Mouse (Mus musculus) heart, adult 2 months (tissue): Measurements from ENCODE around the gene Tex45. TPM values are rescaled to one million over a fixed set of nuclear protein-coding genes. Genes with fewer than 3 reads are reported as not detected.

Source experiments
- DNase-seq, 2 experiments: peaks; one replicate each; pipeline ENCODE4 v3.0.0; 2021
- H3K27ac ChIP-seq: fragments of 200-600 bp; 2 replicates; pipeline ENCODE4 v1.8.1; 2022
- H3K27me3 ChIP-seq: fragments of 200-500 bp; 2 replicates; pipeline ENCODE4 v1.6.1; 2012; ENCODE audit warnings: mild to moderate bottlenecking, low read length, inconsistent platforms, mixed read lengths; ENCODE audit not compliant: control insufficient read depth, insufficient read depth
- H3K36me3 ChIP-seq: fragments of 200-500 bp; 2 replicates; pipeline ENCODE4 v1.6.1; 2012; ENCODE audit warnings: low read length, inconsistent platforms; ENCODE audit not compliant: control insufficient read depth, insufficient read depth
- H3K4me1 ChIP-seq: fragments of 200-500 bp; 2 replicates; pipeline ENCODE4 v1.6.1; 2011; ENCODE audit warnings: low read length; ENCODE audit not compliant: control insufficient read depth, insufficient read depth
- H3K4me3 ChIP-seq: fragments of 200-600 bp; 2 replicates; pipeline ENCODE4 v1.8.1; 2022
- H3K79me2 ChIP-seq: fragments of 200-500 bp; replicated peaks from 2 replicates; pipeline ENCODE4 v1.6.1; 2012; ENCODE audit warnings: mild to moderate bottlenecking, inconsistent platforms, low read length, moderate library complexity, mixed read lengths; ENCODE audit not compliant: control insufficient read depth, insufficient read depth
- H3K9ac ChIP-seq: fragments of 200-500 bp; 2 replicates; pipeline ENCODE4 v1.6.1; 2012; ENCODE audit warnings: low read depth, mild to moderate bottlenecking, control low read depth, inconsistent platforms, low read length, mixed read lengths
- CTCF ChIP-seq: fragments of 200-600 bp; IDR thresholded peaks from 2 replicates; pipeline ENCODE4 v1.8.1; 2022; ENCODE audit warnings: antibody characterized with exemption, mild to moderate bottlenecking, moderate library complexity
- EP300 ChIP-seq: fragments of 200-500 bp; IDR thresholded peaks from 2 replicates; pipeline ENCODE4 v1.6.1; 2011; ENCODE audit warnings: low read depth, low read length, control low read depth; ENCODE audit not compliant: insufficient read depth
- POLR2A ChIP-seq: fragments of 200-500 bp; IDR thresholded peaks from 2 replicates; pipeline ENCODE4 v1.6.1; 2011; ENCODE audit warnings: mild to moderate bottlenecking, low read depth, low read length, control low read depth; ENCODE audit not compliant: insufficient read depth
- WGBS: fragments of 180-500 bp; shearing (Covaris S2); methylation state at CpG from one replicate; pipeline ENCODE4 v1.1.7; 2018; 5-methylcytosine and 5-hydroxymethylcytosine counted together
- intact Hi-C: fragments of 180-260 bp; cut with DNase I; formaldehyde crosslinking; loops from one replicate; pipeline ENCODE4 v1.15.1; 2025
- polyA plus RNA-seq: library from polyadenylated mRNA; depleted of rRNA; stranded (reverse); fragments of >200 nt; gene quantifications from 2 replicates; pipeline ENCODE4 v1.2.3, GENCODE M21; 2012
- total RNA-seq, 2 experiments: library from RNA; stranded (reverse); gene quantifications; 2 replicates each; pipeline ENCODE4 v1.2.3; 2021

Gene Tex45
- total and polyA plus RNA-seq, 3 experiments, result 0.14 TPM; not detected in 2

- H3K36me3 ChIP-seq, result no peaks in the 10 kb centered on the region
- H3K4me3 ChIP-seq, result peak within 1 kb of the TSS; percentile 70
- WGBS, result under 1% methylated on average over 25 of the region's 25 CpGs
- peak within 1 kb of the TSS; percentile 87 for H3K27ac ChIP-seq
- no peaks in the 10 kb centered on the region; the same call in 1 of the 2 replicates for H3K4me1 ChIP-seq
- DNase-seq, result peak; percentile 91 to 93
- H3K9ac ChIP-seq, result peak within 1 kb of the TSS; percentile 62
- no peaks in the 10 kb centered on the region for H3K79me2 ChIP-seq
- intact Hi-C loops, result loop anchor here (5.0 kb wide), 3 partner anchors 107 to 293 kb away; partner anchors contain the start of genes Pet100 and Xab2
- H3K27me3 ChIP-seq, result no peaks in the 10 kb centered on the region
- TF ChIP-seq CTCF, result no peak
- peak; percentile 89 for TF ChIP-seq POLR2A
- peak; percentile 61; the same call in 1 of the 2 replicates for TF ChIP-seq EP300
Observed at GRCm38 (mm10) chr8:3515260-3515671, 44.6 kb downstream of the Tex45 start, which contains the start of gene Pnpla6. TSS of gene Pnpla6 (plus strand) at chr8:3515384.

- no peaks in the 10 kb centered on the region for H3K79me2 ChIP-seq
- H3K36me3 ChIP-seq, result no peaks in the 10 kb centered on the region
- peak overlapping the region; percentile 87 for H3K27ac ChIP-seq
- peak overlapping the region; percentile 62 for H3K9ac ChIP-seq
- intact Hi-C loops, result loop anchor here (1.0 to 5.0 kb wide), 5 partner anchors 16 to 294 kb away; partner anchors contain the start of genes Mcoln1, Pet100, Xab2 and Zfp358
- H3K4me3 ChIP-seq, result peak overlapping the region; percentile 70
- H3K4me1 ChIP-seq, result no peaks in the 10 kb centered on the region; the same call in 1 of the 2 replicates
- no peaks in the 10 kb centered on the region for H3K27me3 ChIP-seq
- no peak; the same call in 1 of the 2 replicates for TF ChIP-seq POLR2A
- no peak for TF ChIP-seq EP300
- no peak for TF ChIP-seq CTCF
- peak; percentile 56 to 59 for DNase-seq
- WGBS, result under 1% methylated on average over 25 of the region's 25 CpGs
Observed at GRCm38 (mm10) chr8:3515771-3516417, 45.2 kb downstream of the Tex45 start.

- Histone ChIP-seq H3K79me2 (no peaks in the 10 kb centered on the region), H3K4me1 (no peaks in the 10 kb centered on the region; the same call in 1 of the 2 replicates), H3K9ac (peak overlapping the region; percentile 64), H3K36me3 (no peaks in the 10 kb centered on the region), H3K27me3 (no peaks in the 10 kb centered on the region), H3K27ac (peak overlapping the region; percentile 87), H3K4me3 (peak overlapping the region; percentile 70)
- intact Hi-C loops, result loop anchor here (1.0 to 5.0 kb wide), 5 partner anchors 16 to 294 kb away; partner anchors contain the start of genes Mcoln1, Pet100, Xab2 and Zfp358
- 2% methylated on average over 36 of the region's 36 CpGs for WGBS
- DNase-seq, result peak; percentile 92 to 95
- TF ChIP-seq POLR2A (peak; percentile 64), CTCF (no peak), EP300 (0 out of 2 replicates have a peak, but pooled peaks have one; percentile 64)
Observed at GRCm38 (mm10) chr8:3516450-3517116, 45.9 kb downstream of the Tex45 start.

DNA sequence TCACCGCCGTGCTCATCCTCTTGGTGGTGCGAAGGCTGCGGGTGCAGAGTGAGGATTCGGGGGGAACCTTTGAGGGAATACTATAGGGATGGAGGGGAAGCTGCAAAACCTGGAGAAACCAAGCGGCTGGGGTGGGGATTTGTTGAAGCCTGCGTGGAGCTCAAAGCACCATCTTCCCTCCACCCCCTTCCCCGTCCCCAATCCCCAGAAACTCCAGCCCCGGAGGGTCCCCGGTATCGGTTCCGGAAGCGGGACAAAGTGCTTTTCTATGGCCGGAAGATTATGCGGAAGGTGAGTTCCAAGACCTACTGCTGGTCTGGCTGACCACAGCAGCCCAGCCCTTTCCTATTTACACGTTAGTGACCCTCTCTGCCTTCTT is 46.4 kb downstream of the Tex45 start:
- peak overlapping the region; percentile 87 for H3K27ac ChIP-seq
- intact Hi-C loops, result loop anchor here (2.0 to 5.0 kb wide), 4 partner anchors 24 to 295 kb away; partner anchors contain the start of genes Pet100, Xab2 and Zfp358
- no peaks in the 10 kb centered on the region; the same call in 1 of the 2 replicates for H3K4me1 ChIP-seq
- TF ChIP-seq EP300, result no peak
- TF ChIP-seq POLR2A, result no peak
- TF ChIP-seq CTCF, result no peak
- peak overlapping the region; percentile 70 for H3K4me3 ChIP-seq
- peak overlapping the region; percentile 64 for H3K9ac ChIP-seq
- no peaks in the 10 kb centered on the region for H3K27me3 ChIP-seq
- H3K79me2 ChIP-seq, result no peaks in the 10 kb centered on the region
- DNase-seq, result peak in 1 of 2 experiments; percentile 53
- WGBS, result 2% methylated on average over 16 of the region's 16 CpGs
- H3K36me3 ChIP-seq, result no peaks in the 10 kb centered on the region

- Histone ChIP-seq H3K4me3 (no peak overlapping the region), H3K9ac (no peak overlapping the region), H3K27ac (no peak overlapping the region), H3K36me3 (no peaks in the 10 kb centered on the region; the same call in 1 of the 2 replicates), H3K4me1 (no peaks in the 10 kb centered on the region), H3K27me3 (no peaks in the 10 kb centered on the region), H3K79me2 (no peaks in the 10 kb centered on the region)
- 86% methylated on average over 13 of the region's 13 CpGs for WGBS
- DNase-seq, result no peak
- TF ChIP-seq EP300, result no peak
- no peak for TF ChIP-seq CTCF
- no peak for TF ChIP-seq POLR2A
- intact Hi-C loops, result no loop called here
Observed at GRCm38 (mm10) chr8:3522007-3522697, 51.5 kb downstream of the Tex45 start.
